Mouse (Mus musculus) mouse embryonic stem cell (cell line): ENCODE results near the gene Vstm2b.

Experiments
- in situ Hi-C, 2 experiments: fragments of 300-500 bp; cut with MboI; formaldehyde crosslinking; loops; 1 replicate in 1 of 2; 3 replicates in 1 of 2; pipeline ENCODE4 v1.14.3; 2019 to 2020; ENCODE audit warnings: low sequenced_read_pairs in 2 of 2, low pct_unique_long_range_greater_than_20kb in 1 of 2, mixed read lengths in 1 of 2; ENCODE audit not compliant: unreplicated experiment in 1 of 2

Gene Vstm2b

GRCm38 (mm10) chr7:40942233-40942935, 44.3 kb downstream of the Vstm2b start:
- in situ Hi-C loops = no loop called here
